In the genomic region with DNA sequence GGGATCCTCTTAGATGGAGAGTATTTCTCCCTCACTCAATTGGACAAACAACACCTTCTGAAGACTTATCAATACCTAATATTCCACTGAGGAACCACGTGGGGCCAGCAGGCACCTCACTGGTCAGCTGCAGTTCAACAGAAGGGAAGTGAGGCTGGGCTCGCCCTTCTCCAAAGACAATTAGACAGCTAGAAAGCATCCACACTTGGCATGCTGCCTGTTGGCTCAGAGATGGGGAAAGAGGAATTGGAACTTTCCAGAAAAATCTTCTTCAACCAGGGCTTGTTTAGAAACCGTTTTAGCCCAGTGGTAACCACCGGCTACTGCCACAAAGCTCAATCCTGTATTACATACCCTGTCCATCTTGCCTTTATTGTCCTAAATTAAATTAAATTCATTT, we compare ENCODE assay signal across 11 mouse cellular contexts. TPM values are rescaled to one million over a fixed set of nuclear protein-coding genes. Genes with fewer than 3 reads are reported as not detected.
A peak's percentile ranks its signal among the peaks of the same experiment; 100 is the strongest.
DNase-seq lines count a peak whose midpoint lies in the region; ATAC-seq and TF ChIP-seq lines count a peak whose summit lies in the region.
"Had no signal": no experiment of that assay in that cellular context is flagged by ENCODE, and none has a peak within 500 bp of the region (broad histone marks: within the 10 kb centered on the region; RNA-seq: fewer than 3 reads in every experiment).

No protein-coding gene starts in this region.

- 12% methylated on average over 4 of the region's 4 CpGs for WGBS in cerebellum, adult 2 months
- 53% methylated on average over 4 of the region's 4 CpGs for WGBS in kidney, postnatal 0 days
- 47% methylated on average over 4 of the region's 4 CpGs for WGBS in intestine, embryonic 15.5 days

- peak; percentile 54 to 71 for DNase-seq in cerebellum, postnatal 14 days
- no peak for DNase-seq in cerebellum, adult 2 months
- DNase-seq in testis, postnatal 10 days (ENCODE audit: low spot score): peak; percentile 71
- DNase-seq in testis, postnatal 14 days (ENCODE audit: low spot score): no peak
- peak; percentile 67 for DNase-seq in kidney, postnatal 0 days (ENCODE audit: low spot score)
- no peak for DNase-seq in retina, embryonic 14.5 days (ENCODE audit: low spot score)
- no peak for DNase-seq in T-cell, adult 2 months (ENCODE audit: low spot score)
- DNase-seq: liver, embryonic 13.5 days had no signal

- no peaks in the 10 kb centered on the region for H3K4me1 ChIP-seq in cerebellum, adult 2 months (ENCODE audit: control insufficient read depth, insufficient read depth, low read length)
- peaks cover 6% of the 10 kb centered on the region for H3K4me1 ChIP-seq in kidney, postnatal 0 days (replicated peaks; ENCODE audit: insufficient read depth, low read length)
- H3K4me1 ChIP-seq in intestine, embryonic 15.5 days (replicated peaks): no peaks in the 10 kb centered on the region; the same call in 1 of the 2 replicates

- no peak overlapping the region for H3K9ac ChIP-seq in kidney, postnatal 0 days (ENCODE audit: low read depth, low read length)
- no peak overlapping the region for H3K9ac ChIP-seq in intestine, embryonic 15.5 days
- H3K9ac ChIP-seq: hindbrain, embryonic 15.5 days; liver, embryonic 13.5 days; stomach, embryonic 15.5 days had no signal

- H3K4me3 ChIP-seq in cerebellum, adult 2 months (replicated peaks; ENCODE audit: insufficient read depth, low read depth, low read length): no peak overlapping the region
- no peak overlapping the region for H3K4me3 ChIP-seq in kidney, postnatal 0 days (replicated peaks; ENCODE audit: low read depth, low read length)
- H3K4me3 ChIP-seq in intestine, embryonic 15.5 days (replicated peaks): no peak overlapping the region
- H3K4me3 ChIP-seq: hindbrain, embryonic 15.5 days; liver, embryonic 13.5 days; stomach, embryonic 15.5 days had no signal

- H3K27ac ChIP-seq in cerebellum, adult 2 months (ENCODE audit: insufficient read depth, low read length): no peak overlapping the region
- H3K27ac ChIP-seq in kidney, postnatal 0 days: no peak overlapping the region
- H3K27ac ChIP-seq in intestine, embryonic 15.5 days: no peak overlapping the region
- H3K27ac ChIP-seq: hindbrain, embryonic 15.5 days; liver, embryonic 13.5 days; stomach, embryonic 15.5 days had no signal

- H3K4me2 ChIP-seq in kidney, postnatal 0 days (ENCODE audit: low read length): no peak overlapping the region
- H3K4me2 ChIP-seq in intestine, embryonic 15.5 days (replicated peaks): no peak overlapping the region
- H3K4me2 ChIP-seq: hindbrain, embryonic 15.5 days; liver, embryonic 13.5 days; stomach, embryonic 15.5 days had no signal

- no peaks in the 10 kb centered on the region for H3K27me3 ChIP-seq in cerebellum, adult 2 months (ENCODE audit: control insufficient read depth, insufficient read depth, low read length)
- peaks cover 4% of the 10 kb centered on the region; the same call in 1 of the 2 replicates for H3K27me3 ChIP-seq in kidney, postnatal 0 days (ENCODE audit: insufficient read depth, low read length)
- H3K27me3 ChIP-seq in intestine, embryonic 15.5 days (replicated peaks): no peaks in the 10 kb centered on the region
- H3K27me3 ChIP-seq: hindbrain, embryonic 15.5 days; stomach, embryonic 15.5 days had no signal

- no peaks in the 10 kb centered on the region for H3K9me3 ChIP-seq in kidney, postnatal 0 days (replicated peaks; ENCODE audit: low read length)
- H3K9me3 ChIP-seq in intestine, embryonic 15.5 days: no peaks in the 10 kb centered on the region
- H3K9me3 ChIP-seq: hindbrain, embryonic 15.5 days; liver, embryonic 13.5 days; stomach, embryonic 15.5 days had no signal

- no peak for ATAC-seq in kidney, postnatal 0 days (replicated peaks; ENCODE audit: low FRiP score, low read depth)
- ATAC-seq in intestine, embryonic 15.5 days: no peak

- no peak for TF ChIP-seq CTCF in cerebellum, adult 2 months (IDR thresholded peaks at IDR 0.05; ENCODE audit: borderline replicate concordance, insufficient read depth, low read depth, low read length)
- no peak for TF ChIP-seq CTCF in kidney, postnatal 0 days (IDR thresholded peaks at IDR 0.05; ENCODE audit: low read depth)

- TF ChIP-seq POLR2A in cerebellum, adult 2 months (IDR thresholded peaks at IDR 0.05; ENCODE audit: borderline replicate concordance, insufficient read depth, low read length): no peak

- H3K36me3 ChIP-seq in kidney, postnatal 0 days (ENCODE audit: insufficient read depth, low read length): no peaks in the 10 kb centered on the region
- no peaks in the 10 kb centered on the region for H3K36me3 ChIP-seq in intestine, embryonic 15.5 days
- H3K36me3 ChIP-seq: hindbrain, embryonic 15.5 days; liver, embryonic 13.5 days; stomach, embryonic 15.5 days had no signal

RNA-seq across cellular contexts. Expression of a gene that starts 4.4 kb away (rescaled TPM):
- 5.3 and 6.2 TPM in 2 replicates for polyA plus RNA-seq in cerebellum, adult 2 months (2012; rRNA removed)
- polyA plus RNA-seq in kidney, postnatal 0 days (2015; fragmentation: Nextera tagmentation; extraction: Ambion mirVana): 0.99 and 1.1 TPM in 2 replicates
- 3.6 and 4.2 TPM in 2 replicates for polyA plus RNA-seq in intestine, embryonic 15.5 days (2015; fragmentation: Nextera tagmentation; extraction: Ambion mirVana)

Comparison
In these comparisons a context has a peak if more than half of its experiments do, and no peak if none do; other contexts are left out.
1. DNase-seq: peak in cerebellum, postnatal 14 days (2 of 2), testis, postnatal 10 days (single experiment) and kidney, postnatal 0 days (single experiment); none in cerebellum, adult 2 months (0 of 2), testis, postnatal 14 days (single experiment), retina, embryonic 14.5 days (single experiment) and T-cell, adult 2 months (single experiment).